Mouse (Mus musculus) neural tube, embryonic 11.5 days (tissue): ENCODE results near the gene Rftn1. TPM values are rescaled to one million over a fixed set of nuclear protein-coding genes. Genes with fewer than 3 reads are reported as not detected.

Experiments
- ATAC-seq: fragments of 200-750 bp; cut with Nextera tagmentation; 2 replicates; pipeline ENCODE4 v1.8.0; 2017; ENCODE audit warnings: moderate number of reproducible peaks, mild to moderate bottlenecking, moderate TSS enrichment, moderate library complexity; ENCODE audit not compliant: insufficient read depth, low FRiP score, low TSS enrichment
- DNase-seq: peaks from one replicate; pipeline ENCODE4 v3.0.0-alpha.2; 2015; ENCODE audit warnings: low spot score
- H3K27ac ChIP-seq: fragments of 300-500 bp; sonication (generic); 2 replicates; pipeline ENCODE4 v1.5.1; 2014; ENCODE audit warnings: low read depth, mild to moderate bottlenecking, low read length
- H3K27me3 ChIP-seq: fragments of 300-500 bp; sonication (generic); 2 replicates; pipeline ENCODE4 v1.6.1; 2014; ENCODE audit warnings: mild to moderate bottlenecking, low read length, mixed read lengths; ENCODE audit not compliant: control insufficient read depth, insufficient read depth
- H3K36me3 ChIP-seq: fragments of 300-500 bp; sonication (generic); 2 replicates; pipeline ENCODE4 v1.6.1; 2014; ENCODE audit warnings: mild to moderate bottlenecking, low read length, moderate library complexity, mixed read lengths; ENCODE audit not compliant: control insufficient read depth, insufficient read depth
- H3K4me1 ChIP-seq: fragments of 300-500 bp; sonication (generic); 2 replicates; pipeline ENCODE4 v1.6.1; 2014; ENCODE audit warnings: low read length, mixed read lengths; ENCODE audit not compliant: control insufficient read depth, insufficient read depth
- H3K4me2 ChIP-seq: fragments of 300-500 bp; sonication (generic); 2 replicates; pipeline ENCODE4 v1.6.1; 2014; ENCODE audit warnings: low read depth, mild to moderate bottlenecking, moderate library complexity
- H3K4me3 ChIP-seq: fragments of 300-500 bp; sonication (generic); 2 replicates; pipeline ENCODE4 v1.5.1; 2014; ENCODE audit warnings: low read depth, low read length
- H3K9ac ChIP-seq: fragments of 300-500 bp; sonication (generic); 2 replicates; pipeline ENCODE4 v1.6.1; 2014; ENCODE audit warnings: mild to moderate bottlenecking, low read length
- H3K9me3 ChIP-seq: fragments of 300-500 bp; sonication (generic); 2 replicates; pipeline ENCODE4 v1.6.1; 2016; ENCODE audit warnings: low read length; ENCODE audit not compliant: control insufficient read depth
- WGBS: fragments of 180-500 bp; shearing (Covaris S2); extraction: QIAGEN DNeasy Blood & Tissue Kit; methylation state at CpG from one replicate; pipeline ENCODE4 v1.1.7; 2014; 5-methylcytosine and 5-hydroxymethylcytosine counted together
- polyA plus RNA-seq: library from polyadenylated mRNA; unstranded; fragments of >200 nt; fragmentation: Nextera tagmentation; extraction: Ambion mirVana; gene quantifications from 2 replicates; pipeline ENCODE4 v1.2.1, GENCODE M21; 2014

Gene Rftn1
- polyA plus RNA-seq, 1 experiment from 2014 or later, result 6.9 TPM

- Histone ChIP-seq H3K36me3 (no peaks in the 10 kb centered on the region), H3K9ac (no peak overlapping the region), H3K27me3 (peaks cover 18% of the 10 kb centered on the region), H3K27ac (no peak overlapping the region), H3K4me1 (peaks cover 6% of the 10 kb centered on the region; the same call in 1 of the 2 replicates), H3K9me3 (no peaks in the 10 kb centered on the region), H3K4me3 (no peak overlapping the region), H3K4me2 (no peak overlapping the region)
- WGBS, result 68% methylated on average over 3 of the region's 3 CpGs
- no peak for DNase-seq
- ATAC-seq, result no peak
These were observed 4.1 kb upstream of the Rftn1 start for GRCm38 (mm10) chr17:50194541-50194940.

DNA sequence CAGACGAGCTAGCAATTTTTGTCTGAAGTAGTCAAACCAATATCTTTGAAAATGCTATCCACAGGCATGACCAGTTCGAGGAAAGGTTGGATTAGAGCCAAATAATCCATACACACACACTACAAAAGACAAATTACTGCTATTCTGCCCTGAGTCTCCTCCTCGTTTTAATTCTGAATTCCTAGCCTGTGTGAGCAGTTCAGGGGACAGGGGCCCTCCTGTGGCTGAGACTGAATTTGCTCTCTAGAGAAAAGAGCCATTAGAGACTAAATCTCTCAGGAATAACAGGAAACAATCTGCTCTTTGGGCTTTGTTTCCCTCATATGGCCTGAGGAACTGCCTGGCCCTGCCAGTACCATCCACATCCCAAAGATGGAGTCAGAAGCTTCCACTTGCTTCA, 3.2 kb upstream of the Rftn1 start:
- H3K36me3 ChIP-seq, result no peaks in the 10 kb centered on the region

DNA sequence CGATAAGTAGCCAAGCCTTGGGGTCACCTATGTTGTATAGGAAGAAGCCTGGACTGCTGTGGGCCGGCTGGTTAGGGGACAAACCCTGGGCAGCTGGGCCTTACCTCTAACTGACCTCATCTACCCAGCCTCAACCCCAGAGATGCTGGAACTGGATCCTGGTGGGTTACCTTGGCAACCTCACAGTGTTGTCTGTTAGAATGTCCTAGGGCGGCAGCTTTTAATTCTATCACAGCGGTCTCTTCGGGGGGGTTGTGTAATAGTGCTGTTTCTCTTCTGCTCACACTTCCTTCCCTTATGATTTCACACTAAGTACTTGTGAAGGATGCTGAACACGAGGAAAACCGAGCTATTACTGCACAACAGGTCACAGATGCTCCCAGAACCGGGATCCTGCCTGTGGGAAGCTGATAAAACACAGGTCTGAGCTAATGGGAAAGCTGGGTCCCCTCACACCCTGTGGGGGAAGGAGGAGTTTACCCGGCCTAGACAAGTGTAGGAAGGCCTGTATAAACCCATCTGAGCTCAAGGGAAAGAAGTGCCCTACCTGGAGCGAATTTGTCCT, 2.0 kb upstream of the Rftn1 start:
- H3K9me3 ChIP-seq, result no peaks in the 10 kb centered on the region
- DNase-seq, result no peak
- H3K36me3 ChIP-seq, result no peaks in the 10 kb centered on the region
- ATAC-seq, result no peak
- WGBS, result 39% methylated on average over 10 of the region's 10 CpGs
- H3K27me3 ChIP-seq, result peaks cover 19% of the 10 kb centered on the region
- no peak overlapping the region for H3K4me2 ChIP-seq
- H3K27ac ChIP-seq, result no peak overlapping the region
- H3K4me1 ChIP-seq, result peaks cover 8% of the 10 kb centered on the region; the same call in 1 of the 2 replicates
- H3K4me3 ChIP-seq, result no peak overlapping the region
- no peak overlapping the region for H3K9ac ChIP-seq

More for the DNA sequence above, 3.2 kb upstream of the Rftn1 start:
- ATAC-seq, result no peak
- Histone ChIP-seq H3K4me1 (peaks cover 8% of the 10 kb centered on the region; the same call in 1 of the 2 replicates), H3K4me2 (no peak overlapping the region), H3K27me3 (peaks cover 19% of the 10 kb centered on the region), H3K9ac (no peak overlapping the region), H3K9me3 (no peaks in the 10 kb centered on the region), H3K4me3 (no peak overlapping the region), H3K27ac (no peak overlapping the region)
- DNase-seq, result no peak
- WGBS, result 49% methylated on average over 3 of the region's 3 CpGs

GRCm38 (mm10) chr17:50191318-50191957, 964 bp upstream of the Rftn1 start:
- Histone ChIP-seq H3K27ac (no peak overlapping the region), H3K27me3 (peaks cover 19% of the 10 kb centered on the region), H3K4me3 (no peak overlapping the region), H3K36me3 (no peaks in the 10 kb centered on the region), H3K4me2 (no peak overlapping the region), H3K4me1 (peaks cover 8% of the 10 kb centered on the region; the same call in 1 of the 2 replicates), H3K9ac (no peak overlapping the region), H3K9me3 (no peaks in the 10 kb centered on the region)
- ATAC-seq (no peak), DNase-seq (no peak)
- 45% methylated on average over 9 of the region's 9 CpGs for WGBS

DNA sequence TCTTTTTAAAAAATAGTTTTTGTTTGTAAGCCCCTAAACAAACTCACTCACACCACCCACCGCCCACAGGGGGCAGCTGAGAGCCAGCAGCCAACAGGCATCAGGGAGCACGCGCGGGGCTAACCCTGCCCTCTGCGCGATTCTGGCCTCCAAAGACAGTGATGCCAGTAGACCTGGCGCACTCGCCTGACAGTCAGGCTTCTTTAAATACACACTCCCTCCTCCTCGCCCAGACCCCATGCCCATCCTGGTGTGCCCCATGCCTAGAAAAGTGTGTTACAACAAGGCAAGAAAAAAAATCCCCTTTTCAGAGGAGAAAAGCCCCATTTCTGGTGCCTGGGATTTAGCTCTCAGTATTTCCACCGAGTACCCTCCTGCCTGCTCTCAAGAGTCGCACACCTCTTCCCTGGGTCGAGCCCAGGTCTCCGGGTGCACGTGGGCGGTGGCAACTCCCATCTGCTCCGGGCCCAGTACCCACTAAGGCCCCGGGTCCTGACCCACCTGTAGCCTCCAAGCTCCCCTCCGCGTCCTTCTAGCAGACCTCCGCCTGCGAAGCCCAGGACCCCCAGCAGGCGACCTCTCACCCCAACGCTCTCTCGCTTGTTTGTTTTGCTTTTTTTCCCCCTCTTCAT, 977 bp downstream of the Rftn1 start:
- Histone ChIP-seq H3K27me3 (peaks cover 19% of the 10 kb centered on the region), H3K27ac (no peak overlapping the region), H3K9ac (peak overlapping the region; percentile 52), H3K4me1 (peaks cover 8% of the 10 kb centered on the region; the same call in 1 of the 2 replicates), H3K9me3 (no peaks in the 10 kb centered on the region), H3K4me2 (peak overlapping the region; percentile 99), H3K4me3 (peak overlapping the region; percentile 63), H3K36me3 (no peaks in the 10 kb centered on the region)
- peak; percentile 64 for DNase-seq
- peak; percentile 46 for ATAC-seq
- 1% methylated on average over 24 of the region's 24 CpGs for WGBS

DNA sequence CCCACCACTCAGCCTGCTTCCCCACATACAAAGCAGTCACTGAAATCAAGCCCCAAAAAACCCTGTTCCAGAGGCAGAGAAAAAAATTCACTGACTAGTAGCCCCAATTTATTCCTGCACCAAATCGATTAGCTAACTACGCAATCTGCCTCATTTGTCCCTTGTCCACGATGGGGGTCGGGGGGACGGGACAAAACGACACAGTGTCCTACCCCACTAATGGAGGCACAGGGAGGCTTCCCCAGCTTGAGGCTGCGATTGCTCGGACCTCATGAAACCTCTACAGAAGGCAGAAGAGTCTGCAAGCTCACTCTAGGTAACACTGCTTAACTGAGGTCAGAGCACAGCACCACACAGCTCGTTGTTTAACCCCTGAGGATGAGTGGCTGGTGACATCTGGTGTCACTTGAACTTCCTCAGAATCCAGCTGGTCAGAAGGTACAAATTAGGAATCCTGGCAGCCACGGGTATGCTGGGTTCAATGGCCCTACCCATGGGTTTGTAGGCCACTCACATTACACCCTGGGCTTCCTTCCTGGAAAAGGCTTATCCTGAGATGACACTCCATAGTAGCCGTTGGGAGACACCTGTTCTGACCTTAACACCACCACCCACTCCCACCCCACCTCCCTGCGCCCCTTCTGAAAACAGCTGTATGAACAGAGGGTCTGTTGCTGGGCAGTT, 1.7 kb downstream of the Rftn1 start:
- H3K36me3 ChIP-seq, result no peaks in the 10 kb centered on the region
- no peak for DNase-seq
- no peak overlapping the region for H3K4me3 ChIP-seq
- no peak overlapping the region for H3K27ac ChIP-seq
- H3K4me1 ChIP-seq, result peaks cover 8% of the 10 kb centered on the region; the same call in 1 of the 2 replicates
- no peaks in the 10 kb centered on the region for H3K9me3 ChIP-seq
- 70% methylated on average over 12 of the region's 12 CpGs for WGBS
- ATAC-seq, result no peak
- no peak overlapping the region for H3K9ac ChIP-seq
- H3K27me3 ChIP-seq, result peaks cover 19% of the 10 kb centered on the region
- no peak overlapping the region for H3K4me2 ChIP-seq

GRCm38 (mm10) chr17:50185616-50186015, 4.9 kb downstream of the Rftn1 start:
- DNase-seq, result no peak
- Histone ChIP-seq H3K27ac (no peak overlapping the region), H3K9ac (no peak overlapping the region), H3K4me1 (peaks cover 7% of the 10 kb centered on the region; the same call in 1 of the 2 replicates), H3K36me3 (no peaks in the 10 kb centered on the region), H3K27me3 (peaks cover 11% of the 10 kb centered on the region), H3K4me2 (no peak overlapping the region), H3K9me3 (no peaks in the 10 kb centered on the region), H3K4me3 (no peak overlapping the region)
- WGBS, result 90% methylated on average over 5 of the region's 5 CpGs
- no peak for ATAC-seq

- Histone ChIP-seq H3K36me3 (no peaks in the 10 kb centered on the region), H3K27ac (no peak overlapping the region), H3K4me3 (no peak overlapping the region), H3K27me3 (peaks cover 6% of the 10 kb centered on the region), H3K4me1 (peaks cover 4% of the 10 kb centered on the region; the same call in 1 of the 2 replicates), H3K4me2 (no peak overlapping the region), H3K9me3 (no peaks in the 10 kb centered on the region), H3K9ac (no peak overlapping the region)
- 81% methylated on average over 4 of the region's 4 CpGs for WGBS
- no peak for ATAC-seq
- no peak for DNase-seq
These were observed 5.4 kb downstream of the Rftn1 start for GRCm38 (mm10) chr17:50185083-50185482.
